Mouse (Mus musculus) frontal cortex, adult (tissue): ENCODE measurements around the gene Abcc5.
"Not testable (repeated sequence)": the region's sequence is repeated elsewhere in the genome, so short reads cannot be mapped to it uniquely, and the experiment has no call there.

ENCODE experiments used
- ATAC-seq: cut with Nextera tagmentation; 2 replicates; pipeline ENCODE4 v1.9.2; 2017; ENCODE audit warnings: mild to moderate bottlenecking, moderate library complexity, mixed read lengths; ENCODE audit not compliant: low TSS enrichment

The Abcc5 gene

GRCm38 (mm10) chr16:20425855-20426598 lies at the start of gene Abcc5:
Gene Abcc5, minus strand, starts transcription at chr16:20426394.
- ATAC-seq = peak; percentile 99

- no peak for ATAC-seq
Measured at GRCm38 (mm10) chr16:20475335-20475734, 49.1 kb upstream of the Abcc5 start.

DNA sequence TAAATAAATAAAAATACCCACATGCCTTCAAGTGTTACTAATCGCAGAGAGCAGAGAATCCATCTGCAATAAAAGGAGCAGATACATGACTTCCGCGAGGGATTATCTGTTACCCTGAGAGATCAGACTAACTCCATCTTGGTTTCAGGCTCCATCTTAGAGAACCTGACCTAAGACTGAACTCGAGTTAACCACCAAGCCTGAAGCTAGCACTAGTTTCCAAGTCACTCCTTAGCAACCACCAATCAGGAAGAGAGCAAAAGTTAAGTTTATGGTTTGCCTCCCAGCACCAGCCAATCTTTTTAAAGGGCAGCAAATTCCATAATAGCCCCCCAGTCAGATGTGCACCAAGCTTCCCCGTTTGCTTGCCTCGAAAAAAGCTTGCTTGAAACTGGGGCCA lies 48.6 kb upstream of the Abcc5 start:
- no peak for ATAC-seq

DNA sequence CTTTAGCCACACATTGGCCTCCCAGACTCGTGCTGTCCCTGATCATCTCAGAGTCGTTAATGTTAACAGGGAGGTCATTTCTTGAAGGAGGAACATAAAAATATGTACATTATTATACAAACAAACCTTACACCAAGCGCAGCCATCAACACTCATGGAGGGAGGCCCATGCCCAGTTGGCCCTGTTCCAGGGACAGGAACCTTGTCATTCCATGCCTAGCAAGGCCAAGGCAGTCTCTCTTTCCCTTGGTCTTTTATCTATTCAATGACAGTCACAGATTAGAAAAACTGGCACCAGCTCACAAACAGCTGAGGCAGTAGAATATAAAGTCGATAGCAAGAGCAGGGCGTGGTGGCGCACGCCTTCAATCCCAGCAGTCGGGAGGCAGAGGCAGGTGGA lies 48.0 kb upstream of the Abcc5 start:
- no peak for ATAC-seq

GRCm38 (mm10) chr16:20473748-20474147 lies 47.6 kb upstream of the Abcc5 start:
- ATAC-seq = no peak

GRCm38 (mm10) chr16:20471686-20472085 lies 45.5 kb upstream of the Abcc5 start:
- ATAC-seq = no peak

DNA sequence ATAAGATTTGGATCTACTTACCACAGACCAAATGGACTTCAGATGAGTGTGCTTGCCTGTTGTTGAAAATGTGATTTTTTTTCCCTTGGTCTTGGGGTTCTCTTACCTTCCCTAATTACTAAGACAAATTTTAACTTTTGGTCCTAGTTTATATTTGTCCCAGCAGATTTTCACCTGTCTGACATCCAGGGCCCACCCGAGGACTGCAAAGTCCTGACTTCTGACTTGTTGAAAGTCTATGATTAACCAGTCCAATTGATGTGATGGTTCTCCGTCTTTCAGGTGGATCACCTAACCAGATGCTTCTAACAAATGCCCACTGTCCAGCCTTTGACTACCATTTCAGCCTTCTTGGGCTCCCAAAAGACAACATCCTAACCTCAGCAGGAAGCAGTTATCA lies 44.8 kb upstream of the Abcc5 start:
- no peak for ATAC-seq

DNA sequence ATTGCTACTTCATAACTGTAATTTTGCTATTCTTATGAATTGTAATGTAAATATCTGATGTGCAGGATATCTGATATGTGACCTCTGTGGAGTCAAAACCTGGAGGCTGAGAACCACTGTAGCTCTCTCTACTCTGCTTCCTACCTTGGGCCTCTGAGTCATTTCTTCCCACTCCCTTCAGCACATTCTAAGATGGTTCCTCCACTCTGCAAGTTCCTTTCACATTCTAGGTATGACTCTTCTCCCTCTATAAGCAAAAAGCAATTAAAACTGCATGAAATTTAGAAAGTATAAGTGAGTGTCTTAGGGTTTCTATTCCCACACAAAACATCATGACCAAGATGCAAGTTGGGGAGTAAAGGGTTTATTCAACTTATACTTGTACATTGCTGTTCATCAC lies 38.5 kb upstream of the Abcc5 start:
- ATAC-seq = no peak

DNA sequence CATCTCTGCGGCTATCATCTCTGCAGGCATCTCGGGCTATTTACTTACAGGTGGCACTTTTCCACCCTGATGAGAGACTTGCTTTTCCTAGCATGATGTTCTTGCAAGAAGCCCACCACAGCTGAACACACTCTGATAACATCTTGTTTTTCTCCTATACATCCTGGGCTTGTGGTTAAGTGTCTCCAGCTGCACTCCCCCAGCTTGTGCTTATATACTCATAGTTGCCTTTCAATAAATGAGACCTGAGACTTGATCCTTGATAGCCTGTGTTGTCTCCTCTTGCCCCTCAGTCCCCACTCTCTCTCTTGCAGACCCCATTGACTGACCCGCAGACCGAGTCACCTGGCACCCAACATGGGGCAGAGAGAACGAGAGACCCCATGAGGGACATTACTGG lies 32.5 kb upstream of the Abcc5 start:
- not testable (repeated sequence) for ATAC-seq

- no peak for ATAC-seq
Measured at GRCm38 (mm10) chr16:20456106-20456505, 29.9 kb upstream of the Abcc5 start.

- no peak for ATAC-seq
Measured at GRCm38 (mm10) chr16:20454155-20454654, 28.0 kb upstream of the Abcc5 start.

- no peak for ATAC-seq
Measured at GRCm38 (mm10) chr16:20451774-20452173, 25.6 kb upstream of the Abcc5 start.

GRCm38 (mm10) chr16:20445871-20446270 lies 19.7 kb upstream of the Abcc5 start:
- no peak for ATAC-seq

GRCm38 (mm10) chr16:20444831-20445388 lies 18.7 kb upstream of the Abcc5 start:
- ATAC-seq = no peak

DNA sequence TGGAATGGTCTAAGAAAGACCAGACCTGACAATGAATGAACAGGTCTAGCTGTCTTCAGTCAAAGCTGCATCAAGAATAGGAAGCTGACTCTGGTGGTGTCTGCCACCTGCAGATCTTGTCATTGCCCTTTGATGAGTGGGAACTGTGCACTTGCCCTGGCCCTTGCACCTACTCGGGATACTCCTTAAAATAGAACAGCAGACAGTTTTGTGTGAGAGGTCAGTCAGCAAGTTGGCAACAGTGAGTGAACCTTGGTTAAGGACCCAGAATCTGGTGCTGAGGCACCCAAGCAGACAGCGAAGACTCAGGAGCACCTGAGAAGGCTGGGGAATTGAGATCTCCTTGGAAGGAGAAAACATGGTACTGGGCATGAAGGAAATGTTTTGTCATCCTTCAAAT lies 16.7 kb upstream of the Abcc5 start:
- ATAC-seq = no peak

DNA sequence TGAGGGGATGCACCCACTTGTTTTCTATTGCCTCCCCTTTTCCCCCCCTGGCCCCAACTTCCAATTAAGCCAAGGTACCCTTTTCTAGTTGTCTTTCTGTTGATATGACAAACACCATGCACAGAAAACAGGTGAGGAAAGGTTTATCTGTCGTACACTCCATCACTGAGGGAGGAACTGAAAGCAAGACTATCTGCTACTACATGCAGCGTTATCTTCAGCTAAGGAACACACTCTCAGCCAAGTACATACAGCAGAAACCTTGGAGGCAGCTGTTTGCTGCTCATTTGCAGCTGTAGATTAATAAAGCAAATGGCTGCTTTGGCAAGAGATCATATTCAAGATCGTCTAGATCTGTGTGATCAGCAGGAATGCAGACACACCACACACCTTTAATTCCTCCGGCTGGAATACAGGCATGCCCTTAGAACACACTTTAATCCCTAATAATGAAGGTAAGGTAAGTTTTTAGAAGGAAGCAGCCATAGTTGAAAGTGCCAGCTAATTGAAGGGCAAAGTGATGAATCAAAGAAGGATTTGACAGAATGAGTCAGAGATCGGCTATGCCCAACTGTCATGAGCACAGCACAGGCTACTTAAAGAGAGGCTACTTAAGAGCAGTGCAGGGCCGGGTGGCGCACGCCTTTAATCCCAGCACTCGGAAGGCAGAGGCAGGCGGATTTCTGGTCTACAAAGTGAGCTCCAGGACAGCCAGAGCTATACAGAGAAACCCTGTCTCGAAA lies 12.7 kb upstream of the Abcc5 start:
- ATAC-seq = no peak

DNA sequence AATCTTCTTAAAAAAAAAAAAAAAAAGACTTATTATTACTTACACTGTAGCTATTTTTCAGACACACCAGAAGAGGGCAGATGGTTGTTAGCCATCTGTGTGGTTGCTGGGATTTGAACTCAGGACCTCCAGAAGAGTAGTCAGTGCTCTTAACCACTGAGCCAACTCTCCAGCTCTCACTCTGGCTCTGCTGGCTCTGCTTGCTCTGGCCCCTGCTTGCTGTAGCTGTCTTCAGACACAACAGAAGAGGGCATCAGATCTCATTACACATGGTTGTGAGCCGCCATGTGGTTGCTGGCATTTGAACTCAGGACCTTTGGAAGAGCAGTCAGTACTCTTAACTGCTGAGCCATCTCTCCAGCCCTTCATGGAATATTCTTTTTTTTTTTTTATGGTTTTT lies 11.9 kb upstream of the Abcc5 start:
- not testable (repeated sequence) for ATAC-seq

GRCm38 (mm10) chr16:20436281-20436680 lies 10.1 kb upstream of the Abcc5 start:
- ATAC-seq = peak; percentile 59; the same call in 1 of the 2 replicates

DNA sequence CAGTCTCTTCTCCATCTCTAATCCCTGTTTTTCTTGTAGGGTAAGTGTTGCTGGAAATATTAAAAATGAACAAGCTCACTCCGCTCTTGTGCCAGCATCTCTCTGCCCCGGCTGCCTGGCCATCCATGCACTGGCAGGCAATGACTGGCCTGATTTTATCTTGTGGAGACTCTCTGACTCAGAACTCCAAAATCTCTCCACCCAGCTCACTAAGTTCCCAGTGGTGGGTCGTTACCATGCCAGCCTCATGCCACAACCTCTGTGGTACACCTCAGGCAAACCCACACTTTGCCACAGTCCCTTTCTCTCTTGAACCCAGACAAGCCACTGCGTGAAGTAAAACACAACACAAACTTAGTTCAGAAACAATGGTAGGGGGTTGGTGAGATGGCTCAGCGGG lies 3.1 kb upstream of the Abcc5 start:
- ATAC-seq = no peak

DNA sequence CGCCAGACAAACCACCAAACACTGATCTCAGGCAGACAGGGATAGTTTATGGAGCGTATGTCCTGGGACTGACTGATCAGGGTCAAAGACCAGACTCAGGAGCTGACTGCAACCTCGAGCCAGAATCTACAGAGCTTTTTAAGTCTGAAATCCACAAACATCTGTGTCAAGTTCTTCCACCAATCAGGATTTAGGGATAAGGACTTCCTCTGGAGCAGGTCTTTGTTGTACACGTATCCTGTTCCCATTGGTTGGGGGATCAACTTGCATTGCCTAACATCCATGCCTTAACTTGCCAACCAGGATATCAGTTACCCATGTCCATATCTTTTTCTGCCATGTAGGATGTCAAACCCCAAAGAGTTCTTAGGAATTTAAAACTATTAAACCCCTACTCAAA lies 1.4 kb upstream of the Abcc5 start:
- ATAC-seq = no peak

- no peak for ATAC-seq
Measured at GRCm38 (mm10) chr16:20424719-20425650, 1.2 kb downstream of the Abcc5 start.

GRCm38 (mm10) chr16:20424226-20424663 lies 1.9 kb downstream of the Abcc5 start:
- ATAC-seq = no peak
